Mouse (Mus musculus): ENCODE data around the gene Ifngr2.
"Not testable (repeated sequence)": the region's sequence is repeated elsewhere in the genome, so short reads cannot be mapped to it uniquely, and the experiment has no call there.

Ifngr2 gene

DNA sequence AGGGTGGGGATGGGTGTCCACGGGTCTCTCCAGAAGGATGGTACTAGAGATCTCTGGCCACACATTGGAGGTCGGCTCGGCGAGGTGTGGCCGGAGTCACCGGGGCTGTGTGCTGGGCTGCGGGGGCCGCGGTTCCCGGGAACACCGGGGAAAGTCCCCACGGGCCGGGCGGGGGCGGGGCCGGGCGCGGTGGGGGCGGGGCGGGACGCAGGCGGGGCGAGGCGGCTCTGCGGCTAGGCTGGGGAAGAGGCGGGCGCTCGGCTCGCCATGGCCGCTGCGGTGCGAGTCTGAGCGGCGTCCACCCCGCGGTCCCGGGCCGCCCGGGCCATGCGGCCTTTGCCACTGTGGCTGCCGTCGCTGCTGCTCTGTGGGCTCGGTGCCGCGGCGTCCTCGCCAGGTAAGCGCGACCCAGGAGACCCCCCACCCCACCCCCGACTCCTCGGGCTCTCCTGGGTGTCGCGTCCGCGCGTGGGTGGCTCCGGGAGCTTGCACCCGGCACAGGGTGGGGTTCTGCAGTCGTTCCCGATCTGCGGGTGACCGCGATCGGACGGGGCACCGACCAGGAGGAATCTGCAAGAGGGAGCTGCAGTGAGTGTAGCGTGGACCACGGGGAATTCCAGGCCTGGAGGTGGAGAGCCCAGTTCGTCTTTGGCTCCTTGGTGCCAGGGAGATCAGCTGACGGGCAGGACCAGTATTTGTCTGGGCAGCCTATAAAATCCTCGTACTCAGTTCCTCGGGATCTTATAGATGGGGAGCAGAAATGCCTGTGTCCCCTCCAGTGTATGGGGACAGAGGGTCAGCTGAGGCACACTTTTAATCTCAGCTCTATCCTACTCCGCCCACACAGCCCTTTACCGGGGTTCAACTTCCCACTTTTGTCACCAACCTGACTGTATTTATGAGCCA, at the start of gene Ifngr2:
Gene Ifngr2 (plus strand): TSS at position 237 of the 906 bp plus-strand sequence.
- in situ Hi-C loops (cut with MboI; ENCODE audit: unreplicated experiment in 2 of 2): loop anchor here (5.0 kb wide), 1 partner anchor 35 kb away; no protein-coding TSS in a partner anchor

DNA sequence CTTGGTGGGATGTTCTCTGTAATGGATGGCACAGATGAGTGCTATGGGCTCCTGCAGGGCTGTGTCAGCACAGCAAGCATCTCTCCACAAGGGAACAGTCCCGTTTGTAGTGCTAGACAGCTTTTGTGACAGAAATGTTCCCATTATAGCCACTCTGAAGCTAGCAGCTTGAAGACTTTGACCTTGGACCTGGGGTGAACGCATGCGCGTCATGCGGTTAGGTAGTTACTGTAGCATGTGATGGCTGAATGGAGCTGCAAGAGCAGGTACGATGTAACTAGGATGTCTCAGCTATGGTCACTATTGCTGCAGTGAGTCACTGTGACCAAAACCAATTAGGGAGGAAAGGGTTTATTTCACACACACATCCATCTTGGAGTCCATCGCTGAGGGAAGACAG, 48.8 kb upstream of the Ifngr2 start:
- in situ Hi-C loops (cut with MboI; ENCODE audit: unreplicated experiment in 2 of 2): loop anchor here (10.0 to 25.0 kb wide), 3 partner anchors 133 to 461 kb away; partner anchors contain the start of gene Paxbp1 (in 1 of the 2)

DNA sequence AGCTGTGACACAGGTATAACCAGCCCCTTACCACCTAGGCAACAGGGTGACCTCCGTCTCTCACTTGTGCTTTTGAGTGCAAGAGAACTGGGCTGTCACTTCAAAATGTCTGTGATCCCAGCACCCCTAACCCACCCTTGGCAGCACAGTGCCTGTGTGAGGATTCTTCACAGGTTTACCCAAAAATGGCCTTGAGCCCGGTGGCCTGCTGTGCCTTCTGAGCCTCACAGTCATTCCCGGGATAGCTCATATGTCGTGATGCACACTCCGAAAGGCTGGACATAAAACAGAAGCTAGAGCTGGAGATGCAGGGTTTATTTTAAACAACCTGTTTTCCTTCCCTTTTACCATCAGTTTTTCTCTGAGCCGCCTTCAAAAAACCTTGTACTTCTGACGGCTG, 42.2 kb upstream of the Ifngr2 start:
- in situ Hi-C loops (cut with MboI; ENCODE audit: unreplicated experiment in 2 of 2): loop anchor here in 1 of 2 experiments (10.0 kb wide), 1 partner anchor 160 kb away; no protein-coding TSS in a partner anchor

DNA sequence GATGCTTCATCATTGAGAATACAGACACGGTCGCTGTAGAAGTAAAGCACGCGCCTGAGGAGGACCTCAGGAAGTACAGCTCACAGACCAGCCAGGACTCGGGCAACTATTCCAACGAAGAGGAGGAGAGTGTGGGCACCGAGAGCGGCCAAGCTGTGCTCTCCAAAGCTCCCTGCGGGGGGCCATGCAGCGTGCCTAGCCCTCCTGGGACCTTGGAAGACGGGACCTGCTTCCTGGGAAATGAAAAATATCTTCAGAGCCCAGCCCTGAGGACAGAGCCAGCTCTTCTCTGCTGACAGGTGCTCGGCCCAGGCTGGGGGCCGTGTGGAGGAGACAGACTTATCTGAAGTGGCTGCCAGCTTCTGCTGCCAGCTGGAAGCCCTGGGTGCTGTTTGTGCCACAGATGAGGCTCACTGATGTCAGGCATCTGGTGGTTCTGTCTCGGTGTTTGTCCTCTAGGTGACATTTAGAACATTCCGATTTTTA, 41.7 kb upstream of the Ifngr2 start:
- in situ Hi-C loops (cut with MboI; ENCODE audit: unreplicated experiment in 2 of 2): loop anchor here in 1 of 2 experiments (10.0 kb wide), 1 partner anchor 160 kb away; no protein-coding TSS in a partner anchor

DNA sequence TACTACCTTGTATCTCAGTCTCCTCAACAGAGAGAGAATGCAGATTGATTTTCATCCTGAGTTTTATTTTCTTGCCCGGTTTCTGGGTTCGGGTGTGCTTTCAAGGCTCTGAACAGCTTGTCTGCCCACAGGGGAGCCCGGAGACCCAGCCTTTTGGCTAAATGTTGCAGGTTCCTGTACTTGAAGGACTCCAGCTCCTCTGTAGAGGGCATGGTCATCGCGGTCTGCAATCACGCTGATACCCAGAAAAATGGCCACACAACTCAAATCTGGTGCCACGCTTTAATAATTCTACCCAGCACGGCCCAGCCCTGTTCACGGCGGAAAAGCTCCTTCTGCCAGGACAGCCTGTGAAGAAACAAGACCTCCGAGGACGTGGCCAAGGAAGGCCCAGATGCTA, 40.5 kb upstream of the Ifngr2 start:
- in situ Hi-C loops (cut with MboI; ENCODE audit: unreplicated experiment in 2 of 2): loop anchor here in 1 of 2 experiments (10.0 kb wide), 1 partner anchor 158 kb away; no protein-coding TSS in a partner anchor

DNA sequence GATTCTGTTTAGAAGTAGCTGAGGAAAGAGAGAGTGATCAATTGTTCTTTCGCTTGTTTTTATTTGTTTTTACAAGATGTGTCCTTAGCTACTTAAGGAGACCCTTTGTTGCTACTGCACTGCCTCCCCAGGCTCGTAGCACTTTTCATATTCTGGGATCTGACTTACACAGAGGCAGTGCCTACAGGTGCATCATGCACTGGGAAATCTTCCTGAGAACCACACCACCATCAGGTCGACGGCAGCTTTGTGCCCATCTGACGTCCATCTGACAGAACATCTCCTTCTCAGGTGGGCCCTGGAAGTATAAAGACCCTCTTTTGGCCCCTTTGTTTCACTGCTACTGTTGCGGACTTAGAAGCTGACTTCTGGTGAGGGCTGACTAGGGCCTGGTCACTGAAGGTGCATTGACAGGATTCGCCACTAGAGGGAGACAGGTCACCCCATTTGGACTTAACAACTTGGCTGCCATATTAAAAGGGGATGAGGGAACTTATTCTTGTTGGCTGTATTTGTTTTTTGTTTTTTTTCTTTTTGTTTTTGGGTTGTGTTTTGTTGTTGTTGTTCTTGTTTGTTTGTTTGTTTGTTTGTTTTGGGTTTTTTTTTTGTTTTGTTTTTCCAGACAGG, 34.6 kb upstream of the Ifngr2 start:
- in situ Hi-C loops (cut with MboI; ENCODE audit: unreplicated experiment in 2 of 2): loop anchor here (5.0 kb wide), 1 partner anchor 35 kb away; the partner anchor contains the start of gene Ifngr2 (in 2 of the 2)

DNA sequence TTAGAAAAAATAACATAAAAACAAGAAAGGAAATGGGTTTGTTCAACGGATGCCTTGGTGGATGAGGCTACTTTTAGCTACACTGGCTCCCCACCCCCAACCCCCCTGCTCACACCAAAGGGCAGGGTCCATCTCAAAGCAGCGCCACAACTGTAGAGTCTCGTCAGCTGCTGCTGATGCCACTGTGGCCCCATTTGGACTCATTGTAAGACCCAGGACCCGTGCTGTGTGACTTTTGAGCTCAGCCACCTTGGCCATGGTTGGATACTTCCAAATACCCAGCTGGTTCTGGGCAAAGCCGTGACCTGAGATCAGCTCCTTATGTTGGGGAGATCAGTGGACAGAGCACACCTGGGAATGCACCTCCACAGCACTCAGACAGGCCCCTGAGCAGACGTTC, 33.8 kb upstream of the Ifngr2 start:
- in situ Hi-C loops (cut with MboI; ENCODE audit: unreplicated experiment in 2 of 2): loop anchor here (5.0 kb wide), 1 partner anchor 34 kb away; the partner anchor contains the start of gene Ifngr2 (in 2 of the 2)

DNA sequence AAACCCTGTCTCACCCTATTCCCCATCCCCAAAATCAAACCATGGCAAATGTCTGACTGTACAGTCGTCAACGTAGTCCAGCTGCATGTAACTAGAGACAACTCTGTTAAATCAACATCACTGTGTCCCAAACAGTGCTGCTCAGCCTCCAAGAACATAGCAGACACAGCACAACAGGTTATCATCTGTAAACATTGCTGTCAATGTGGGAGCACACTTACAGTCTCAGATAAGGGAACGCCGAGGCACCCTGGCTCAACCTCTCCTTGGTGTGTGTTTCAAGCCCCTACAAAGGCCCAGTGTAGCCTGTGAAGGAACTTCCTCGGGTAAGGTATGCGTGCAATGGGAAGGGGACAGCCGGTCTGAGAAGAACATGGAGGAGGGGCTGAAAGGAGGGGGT, 29.9 kb upstream of the Ifngr2 start:
- in situ Hi-C loops (cut with MboI; ENCODE audit: unreplicated experiment in 2 of 2): no loop called here

DNA sequence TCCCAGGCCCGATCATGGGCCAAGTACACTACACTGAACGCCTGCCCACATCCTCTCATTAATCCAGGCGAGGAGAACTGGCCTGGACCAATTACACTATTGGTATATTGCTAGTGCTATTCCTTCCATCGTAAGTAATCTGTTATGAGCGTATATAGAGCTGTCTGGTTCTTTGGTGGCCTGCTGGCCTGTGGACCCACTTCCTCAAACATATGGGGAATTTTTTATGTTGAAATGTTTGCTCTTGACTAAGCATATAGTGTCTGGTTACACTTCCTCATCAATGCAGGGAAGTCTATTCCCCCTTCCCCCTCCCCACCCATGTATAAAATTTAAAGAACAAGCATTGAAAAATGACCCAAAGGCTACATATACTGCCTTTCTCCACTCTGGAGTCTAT, 24.8 kb upstream of the Ifngr2 start:
- in situ Hi-C loops (cut with MboI; ENCODE audit: unreplicated experiment in 2 of 2): no loop called here

DNA sequence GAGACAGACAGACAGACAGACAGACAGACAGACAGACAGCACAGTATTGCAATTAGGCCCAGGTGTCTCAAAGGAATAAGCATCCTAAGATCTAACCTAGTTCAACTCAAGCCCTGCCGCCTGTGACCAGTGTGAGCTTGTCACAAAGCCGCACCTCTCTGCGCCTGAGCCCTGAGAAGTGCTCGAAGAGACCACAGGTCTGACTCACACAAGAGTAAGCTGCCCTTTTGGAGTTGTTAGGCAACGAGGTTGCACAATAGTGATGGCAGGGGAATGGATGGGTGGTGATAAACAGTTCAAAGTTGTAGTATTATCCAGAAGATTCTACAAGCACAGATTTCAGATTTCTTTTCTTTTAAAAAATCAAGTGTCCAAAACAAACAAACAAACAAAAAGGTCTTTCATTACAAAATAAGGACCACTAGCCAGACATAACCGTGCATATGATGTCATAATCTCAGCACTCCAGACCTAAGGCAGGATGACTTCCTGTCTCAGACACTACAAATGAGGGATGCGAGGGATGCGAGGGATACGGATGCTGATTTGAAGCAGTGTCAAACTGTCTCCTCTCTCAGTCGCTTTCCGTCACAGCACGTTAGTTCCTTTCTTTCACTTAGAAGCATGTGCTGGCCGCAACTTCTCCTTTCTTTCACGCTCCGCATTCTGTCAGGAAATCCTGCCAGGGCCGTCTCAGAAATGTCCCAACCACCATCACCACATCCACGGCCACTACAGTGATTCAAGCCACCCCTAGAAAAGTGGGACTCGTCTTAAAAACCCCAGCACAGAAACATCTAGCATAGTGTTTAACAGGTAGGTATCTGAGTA, 24.2 kb upstream of the Ifngr2 start:
- in situ Hi-C loops (cut with MboI; ENCODE audit: unreplicated experiment in 2 of 2): no loop called here

DNA sequence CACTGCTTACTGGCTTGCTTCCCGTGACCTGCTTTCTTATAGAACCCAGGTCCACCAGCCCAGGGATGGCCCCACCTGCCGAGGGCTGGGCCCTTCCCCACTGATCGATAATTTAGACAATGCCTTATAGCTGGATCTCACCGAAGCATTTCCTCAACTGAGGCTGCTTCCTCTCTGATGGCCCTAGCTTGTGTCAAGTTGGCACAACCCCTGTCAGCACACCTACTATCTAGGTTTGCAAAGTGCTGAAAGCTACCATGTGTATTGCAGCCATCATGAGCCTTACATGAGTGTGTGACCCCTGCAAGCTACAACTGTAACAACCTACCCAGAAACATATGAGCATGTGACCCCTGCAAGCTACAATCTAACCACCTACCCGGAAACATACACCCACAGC, 22.7 kb upstream of the Ifngr2 start:
- in situ Hi-C loops (cut with MboI; ENCODE audit: unreplicated experiment in 2 of 2): no loop called here

DNA sequence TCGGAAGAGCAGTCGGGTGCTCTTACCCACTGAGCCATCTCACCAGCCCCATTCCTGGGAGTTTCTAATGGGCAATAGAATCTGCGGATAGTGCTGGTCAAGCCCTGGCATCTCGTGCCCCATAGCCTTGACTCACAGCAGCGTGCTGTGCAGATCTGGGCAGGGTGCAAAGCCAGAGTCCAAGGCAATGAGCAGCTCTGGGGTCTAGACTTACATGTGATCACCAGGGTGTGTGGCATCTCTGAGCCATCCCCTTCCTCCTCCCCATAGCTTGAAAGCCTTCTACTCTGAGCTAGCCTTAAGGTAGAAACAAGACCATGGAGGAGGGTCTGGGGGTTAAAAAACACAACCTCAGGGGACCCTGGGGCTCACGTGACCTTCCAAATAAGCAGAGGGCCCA, 20.6 kb upstream of the Ifngr2 start:
- in situ Hi-C loops (cut with MboI; ENCODE audit: unreplicated experiment in 2 of 2): no loop called here

DNA sequence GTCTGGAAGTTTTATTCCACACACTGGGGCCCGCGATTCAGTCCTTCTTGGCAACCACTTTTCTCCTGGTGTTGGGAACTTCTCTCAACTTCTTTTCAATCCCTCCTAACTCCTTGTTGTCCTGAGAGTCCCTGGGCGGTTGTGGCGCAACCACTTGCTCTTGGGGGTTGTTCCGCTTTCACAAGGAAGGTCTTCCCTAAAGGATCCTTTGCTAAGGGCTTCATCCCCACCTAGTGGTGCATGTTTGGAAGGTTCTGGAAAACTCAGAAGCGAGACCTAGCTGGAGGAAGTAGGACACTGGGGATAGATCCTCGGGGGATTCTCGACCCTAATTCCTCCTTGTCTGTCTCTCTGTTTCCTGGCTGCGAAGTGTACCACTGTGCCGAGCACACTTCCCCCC, 19.8 kb upstream of the Ifngr2 start:
- in situ Hi-C loops (cut with MboI; ENCODE audit: unreplicated experiment in 2 of 2): no loop called here

DNA sequence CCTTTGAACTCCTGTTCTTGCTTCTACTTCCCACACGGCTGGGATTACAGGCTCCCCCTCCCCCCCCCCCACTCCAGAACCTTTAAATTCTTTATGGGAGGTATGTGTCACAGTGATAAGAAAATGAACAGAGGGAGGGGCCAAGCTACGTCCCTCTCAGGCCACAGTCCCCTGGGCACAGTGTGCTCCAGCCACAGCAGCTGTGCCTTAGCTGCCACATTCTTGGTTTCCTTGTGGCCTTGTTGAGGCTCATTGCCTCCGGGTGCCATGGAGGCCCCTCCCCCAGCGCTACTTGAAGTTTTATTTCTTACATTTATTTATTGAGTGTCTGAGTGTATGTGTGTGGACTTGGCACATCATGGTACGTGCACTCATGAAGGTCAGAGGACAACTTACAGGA, 19.4 kb upstream of the Ifngr2 start:
- in situ Hi-C loops (cut with MboI; ENCODE audit: unreplicated experiment in 2 of 2): no loop called here

DNA sequence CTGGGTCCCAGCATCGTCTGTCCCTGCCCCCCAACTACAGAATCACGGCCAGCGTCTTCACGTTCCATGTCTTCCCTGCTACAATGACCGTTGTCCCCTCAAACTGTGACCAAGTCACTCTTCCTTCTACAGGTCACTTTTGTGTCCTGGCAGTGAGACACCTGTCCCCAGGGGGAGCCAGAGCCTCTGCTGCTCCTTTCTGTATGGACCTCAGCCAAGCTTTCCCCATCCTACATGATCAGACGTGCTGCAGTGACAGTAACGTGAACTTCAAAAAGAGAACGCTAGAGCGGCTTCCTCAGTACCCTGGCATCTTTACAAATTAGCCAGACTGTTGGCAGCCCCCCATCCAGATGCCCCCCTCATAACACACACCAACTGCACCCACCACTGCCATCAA, 18.3 kb upstream of the Ifngr2 start:
- in situ Hi-C loops (cut with MboI; ENCODE audit: unreplicated experiment in 2 of 2): no loop called here

DNA sequence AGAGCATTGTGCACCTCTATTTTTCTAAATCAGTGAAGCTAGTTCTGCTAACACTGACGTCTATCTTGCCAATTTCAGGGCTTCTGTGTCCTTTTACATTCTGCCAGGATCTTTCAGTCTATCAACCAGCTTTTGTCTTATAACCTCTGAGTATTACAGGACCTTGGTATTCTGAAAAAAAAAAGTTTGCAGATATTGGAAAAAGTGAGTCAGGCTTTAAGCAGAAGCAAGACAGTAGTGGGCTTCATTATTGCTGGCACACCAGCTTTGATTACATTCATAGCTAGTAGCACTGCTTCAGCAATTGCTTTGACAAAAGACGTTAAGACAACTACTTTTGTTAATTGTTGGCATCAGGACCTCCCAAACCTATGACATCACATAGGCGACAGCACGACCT, 16.0 kb upstream of the Ifngr2 start:
- in situ Hi-C loops (cut with MboI; ENCODE audit: unreplicated experiment in 2 of 2): not testable (repeated sequence)

DNA sequence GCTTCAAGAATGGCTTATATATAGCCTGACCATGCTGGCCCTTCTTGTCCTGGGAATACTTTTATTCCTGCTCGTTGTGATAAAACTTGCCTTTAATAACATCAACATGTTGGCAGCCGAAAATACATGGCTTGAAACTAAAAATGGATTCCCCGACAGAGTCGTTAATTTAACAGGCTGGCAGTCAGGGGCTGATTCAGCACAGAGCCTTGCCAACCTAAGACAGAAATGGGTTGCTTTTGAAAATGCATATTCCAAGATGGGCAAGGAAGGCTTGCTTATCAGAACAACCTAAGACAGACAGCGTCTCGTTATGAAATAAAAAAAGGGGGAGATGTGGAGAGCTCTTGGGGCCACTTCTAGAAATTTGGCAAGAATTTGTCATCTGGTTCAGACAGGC, 15.0 kb upstream of the Ifngr2 start:
- in situ Hi-C loops (cut with MboI; ENCODE audit: unreplicated experiment in 2 of 2): no loop called here

DNA sequence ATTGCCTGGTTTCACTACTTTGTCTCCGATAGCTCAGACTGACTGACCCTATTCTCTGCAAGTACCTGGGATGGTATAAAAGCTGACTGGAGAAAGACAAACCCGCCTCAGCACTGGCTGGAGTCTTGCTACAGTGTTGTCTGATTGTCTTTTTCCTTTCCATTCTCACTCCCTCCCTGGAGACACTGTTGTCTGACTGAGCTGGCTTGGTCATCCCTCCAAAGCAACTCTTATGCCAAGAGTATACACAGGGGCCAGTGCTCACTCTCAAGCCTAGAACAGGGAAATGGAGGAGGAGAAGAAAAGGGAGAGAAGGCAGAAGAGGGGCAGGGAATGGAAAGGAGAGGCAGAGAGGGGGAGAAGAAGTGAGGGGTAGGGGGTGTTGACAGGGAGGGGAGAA, 14.4 kb upstream of the Ifngr2 start:
- in situ Hi-C loops (cut with MboI; ENCODE audit: unreplicated experiment in 2 of 2): no loop called here

DNA sequence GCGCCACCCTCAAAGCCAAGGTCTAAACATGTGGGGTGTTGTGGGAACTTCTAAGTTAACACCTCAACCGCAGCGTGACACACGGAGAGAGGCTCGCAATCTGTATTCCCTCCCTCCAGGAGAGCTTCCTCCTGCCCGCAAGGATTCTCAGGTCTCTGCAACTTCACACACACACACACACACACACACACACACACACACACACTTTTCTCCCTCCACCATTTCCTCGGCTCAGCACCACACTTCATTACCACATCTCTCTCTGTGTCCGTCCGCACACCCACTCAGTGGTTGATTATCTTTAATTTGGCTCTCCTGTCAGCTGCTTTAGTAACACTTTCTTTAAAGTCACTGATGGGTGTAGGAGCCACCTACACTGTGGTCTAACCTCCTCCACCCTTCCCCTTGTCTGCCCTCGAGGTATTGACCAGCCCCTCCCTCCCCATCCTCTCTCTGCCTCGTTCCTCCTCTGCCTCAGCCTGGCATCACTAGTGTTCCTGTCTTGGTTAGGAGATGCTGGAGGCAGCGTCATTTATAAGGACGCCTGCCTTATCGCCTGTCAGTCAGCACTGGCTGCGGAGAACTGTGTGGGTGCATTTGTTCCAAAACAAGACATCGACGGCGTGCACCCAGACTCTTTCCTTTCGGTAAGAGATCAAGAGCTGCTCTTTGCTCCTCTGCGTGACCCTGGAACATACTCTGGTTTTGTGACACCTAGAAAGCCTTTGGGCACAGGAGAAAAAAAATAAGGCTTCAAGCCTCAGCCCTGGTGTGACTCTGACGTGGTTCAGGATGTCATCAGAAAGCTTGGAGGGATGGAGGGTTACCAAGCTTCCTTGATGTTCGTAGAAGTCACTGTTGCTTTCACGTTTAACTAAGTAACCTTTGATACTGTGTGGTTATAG, 13.5 kb upstream of the Ifngr2 start:
- in situ Hi-C loops (cut with MboI; ENCODE audit: unreplicated experiment in 2 of 2): no loop called here
